Mouse (Mus musculus) T-cell, adult 2 months (primary cell): Measurements from ENCODE around the gene Rnf181.

Source experiments
- DNase-seq: peaks from one replicate; pipeline ENCODE4 v3.0.0; 2022; ENCODE audit warnings: low spot score

Gene Rnf181

GRCm38 (mm10) chr6:72359891-72360598 is 6.7 kb downstream of the Rnf181 start:
- no peak for DNase-seq

DNA sequence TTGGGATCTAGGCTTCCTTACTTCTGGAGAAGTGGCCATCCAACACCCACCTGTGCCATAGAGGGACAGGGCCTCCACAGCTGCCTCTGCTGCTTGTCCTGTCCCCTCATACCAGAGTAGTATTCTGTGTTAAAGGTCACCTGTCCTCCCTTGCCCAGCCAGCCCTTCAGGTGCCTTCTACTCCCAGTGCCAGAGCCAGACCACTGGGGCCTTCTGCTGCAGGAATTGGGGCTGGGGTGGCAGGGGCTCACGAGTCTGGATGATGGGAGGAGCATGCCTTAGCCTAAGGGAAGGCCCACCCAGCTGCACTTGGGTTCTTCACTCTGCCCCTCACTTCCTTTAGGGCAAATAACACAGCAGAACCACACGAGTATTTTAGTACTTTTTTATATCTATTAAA is 7.4 kb downstream of the Rnf181 start:
- no peak for DNase-seq

- DNase-seq = no peak
Observed at GRCm38 (mm10) chr6:72358086-72358764, 8.5 kb downstream of the Rnf181 start.

GRCm38 (mm10) chr6:72357164-72358079 is 9.3 kb downstream of the Rnf181 start:
- DNase-seq = no peak

- DNase-seq = no peak
Observed at GRCm38 (mm10) chr6:72356001-72356532, 10.7 kb downstream of the Rnf181 start.

GRCm38 (mm10) chr6:72355066-72355911 is 11.5 kb downstream of the Rnf181 start, which contains the start of gene Tmem150a:
Gene Tmem150a (plus strand): TSS chr6:72355447.
- DNase-seq = peak; percentile 34

DNA sequence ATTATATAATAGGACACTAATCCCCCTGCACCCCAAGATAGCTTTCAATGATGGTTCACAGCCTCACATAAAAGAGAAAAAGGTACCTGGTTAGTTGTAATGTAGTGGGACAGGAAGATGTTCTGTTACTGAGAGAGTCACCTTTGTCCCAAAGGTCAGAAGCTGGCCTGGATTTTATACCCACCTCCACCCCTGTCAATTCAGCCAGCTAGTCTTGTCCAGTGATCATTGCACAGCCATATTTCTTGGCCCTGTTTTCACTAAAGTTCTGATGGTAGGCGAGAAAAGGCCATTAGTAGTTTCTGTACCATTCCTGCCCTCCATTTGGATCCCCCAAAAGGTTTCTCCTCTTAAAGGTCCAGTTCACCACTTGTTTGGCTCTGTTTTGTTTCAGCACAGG is 12.7 kb downstream of the Rnf181 start:
- no peak for DNase-seq

- DNase-seq = no peak
Observed at GRCm38 (mm10) chr6:72352636-72353405, 13.9 kb downstream of the Rnf181 start.

DNA sequence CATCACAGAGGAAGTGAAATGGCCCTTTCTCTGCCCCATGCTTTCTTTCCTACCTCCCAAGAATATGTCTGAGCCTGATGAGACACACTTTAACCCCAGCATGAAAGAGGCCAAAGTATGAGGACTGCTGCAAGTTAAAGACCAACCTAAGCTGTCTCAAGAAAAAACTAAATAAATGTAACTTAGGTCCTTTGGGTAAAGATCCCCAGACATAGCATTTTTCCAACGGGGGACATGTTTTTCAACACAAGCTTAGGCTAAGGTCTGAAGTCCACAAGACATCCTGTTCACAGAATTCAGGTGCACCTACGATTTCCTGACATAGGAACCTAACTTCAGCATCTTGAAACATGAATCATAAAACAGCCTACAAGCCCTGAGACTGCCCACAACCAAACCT is 16.5 kb downstream of the Rnf181 start:
- DNase-seq = no peak

DNA sequence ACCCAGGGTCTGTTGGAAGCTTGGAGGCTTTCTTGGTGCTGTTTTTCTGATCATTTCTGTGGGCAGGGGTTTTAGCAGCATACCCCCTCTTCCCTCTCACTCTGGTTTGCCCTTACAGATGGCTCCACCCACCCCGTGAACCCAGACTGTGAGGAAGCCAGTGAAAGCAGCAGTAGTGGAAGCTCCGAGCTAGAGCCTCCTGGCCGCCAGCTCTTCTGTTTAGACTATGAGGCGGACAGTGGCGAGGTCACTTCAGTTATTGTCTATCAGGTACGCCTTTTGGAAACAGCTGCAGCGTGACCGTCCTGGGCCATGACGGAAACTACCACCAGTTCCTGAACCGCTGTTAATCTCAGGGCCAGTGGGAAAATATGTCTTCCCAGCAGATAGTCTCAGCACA is 18.3 kb downstream of the Rnf181 start:
- DNase-seq = no peak

DNA sequence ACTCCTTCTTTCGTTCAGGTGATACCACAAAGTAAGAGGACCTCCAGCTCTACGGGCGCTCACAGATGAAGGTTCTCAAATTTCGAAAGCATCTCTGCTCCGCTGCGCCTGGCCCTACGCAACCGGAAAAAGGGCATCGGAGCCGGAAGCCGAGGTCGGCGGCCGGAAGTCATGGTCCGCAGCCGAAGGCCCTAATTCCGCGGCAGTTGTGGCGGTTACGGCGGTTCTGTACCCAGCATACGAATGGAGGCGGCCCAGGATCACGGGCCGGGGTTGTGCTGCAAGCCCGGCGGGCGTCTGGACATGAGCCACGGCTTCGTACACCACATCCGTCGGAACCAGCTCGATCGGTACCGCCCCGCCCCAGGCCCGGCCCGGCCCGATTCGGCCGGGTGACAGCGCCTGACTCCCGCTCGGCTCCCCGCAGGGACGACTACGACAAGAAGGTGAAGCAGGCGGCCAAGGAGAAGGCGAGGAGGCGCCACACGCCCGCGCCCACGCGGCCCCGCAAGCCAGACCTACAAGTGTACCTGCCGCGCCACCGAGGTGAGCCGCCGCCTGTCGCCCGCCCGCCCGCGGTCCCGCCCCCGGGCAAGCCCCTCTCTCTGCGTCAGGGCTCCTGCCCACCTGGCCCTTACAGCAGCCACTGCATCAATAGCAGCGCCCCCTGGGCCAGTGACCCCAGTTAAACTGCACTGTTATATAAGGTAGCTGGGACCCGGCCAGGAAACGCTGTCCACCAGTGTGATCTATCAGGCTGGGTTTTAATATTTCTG is 19.4 kb downstream of the Rnf181 start, which contains the start of gene 0610030E20Rik:
Gene 0610030E20Rik, plus strand, starts transcription at position 152 of the 776 bp plus-strand sequence.
- peak; percentile 75 for DNase-seq

GRCm38 (mm10) chr6:72346261-72346660 is 20.5 kb downstream of the Rnf181 start:
- DNase-seq = no peak

- no peak for DNase-seq
Observed at GRCm38 (mm10) chr6:72345633-72346032, 21.1 kb downstream of the Rnf181 start.

DNA sequence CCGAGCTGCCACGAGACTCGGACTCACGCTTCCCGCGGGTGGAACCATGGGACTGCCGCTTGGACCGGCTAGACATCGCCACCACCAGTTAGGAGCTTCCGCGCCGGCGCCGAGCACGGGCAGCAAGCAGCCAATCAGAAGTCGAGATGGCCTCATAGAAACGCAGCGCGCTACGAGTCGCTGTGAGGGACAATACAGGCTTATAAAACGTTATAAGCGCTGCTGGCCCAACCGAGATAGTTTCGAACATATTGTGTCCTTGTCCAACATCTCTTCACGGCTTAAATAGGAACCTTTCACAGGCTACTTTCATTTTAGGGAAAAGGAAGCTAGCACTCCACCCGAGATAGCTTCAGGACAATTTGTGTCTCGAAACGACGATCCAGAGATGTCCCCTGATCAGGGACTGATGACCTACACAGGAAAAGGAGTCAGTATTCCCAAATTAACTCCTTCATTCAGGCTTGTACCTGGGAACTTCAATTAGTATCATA is 21.6 kb downstream of the Rnf181 start, which contains the start of gene Usp39:
Gene Usp39, minus strand, starts transcription at position 111 of the 494 bp plus-strand sequence.
- DNase-seq = peak; percentile 85

DNA sequence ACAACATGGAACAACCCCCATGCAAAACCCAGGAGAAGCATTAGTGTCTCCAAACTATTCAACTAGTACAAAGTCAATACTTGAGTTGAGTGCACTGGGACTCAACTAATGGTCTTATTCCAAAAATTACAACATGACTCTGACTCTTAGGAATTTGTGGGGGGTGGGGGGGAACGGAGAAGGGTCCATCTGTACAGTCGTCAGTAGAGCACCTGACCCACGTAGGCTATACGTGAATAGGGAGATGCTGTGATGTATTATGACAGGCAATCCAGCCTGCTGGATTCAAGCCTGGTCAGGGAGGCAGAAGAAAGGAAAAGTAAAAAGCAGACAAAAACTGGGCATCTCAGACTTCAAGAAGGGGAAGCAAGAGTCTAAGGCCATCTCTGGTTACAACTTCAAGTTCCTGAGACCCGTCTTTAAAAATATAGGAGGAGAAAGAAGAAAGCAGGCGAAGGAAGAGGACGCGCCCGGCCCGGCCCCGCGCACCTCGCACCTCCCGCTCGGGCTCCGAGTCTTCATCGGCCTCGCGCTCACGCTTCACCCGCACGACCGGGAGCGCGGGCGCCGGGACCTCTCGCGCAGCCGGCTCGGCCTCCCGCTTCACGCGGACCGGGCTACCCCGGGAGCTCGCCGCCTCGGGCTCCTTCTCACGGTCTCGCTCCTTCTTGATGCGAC is 22.2 kb downstream of the Rnf181 start:
- no peak for DNase-seq

GRCm38 (mm10) chr6:72340481-72340880 is 26.3 kb downstream of the Rnf181 start:
- no peak for DNase-seq

GRCm38 (mm10) chr6:72333111-72333510 is 33.6 kb downstream of the Rnf181 start:
- DNase-seq = no peak

- no peak for DNase-seq
Observed at GRCm38 (mm10) chr6:72330133-72330532, 36.6 kb downstream of the Rnf181 start.

- no peak for DNase-seq
Observed at GRCm38 (mm10) chr6:72329019-72329418, 37.7 kb downstream of the Rnf181 start.
